Mouse (Mus musculus): ENCODE results near the gene Gm10310. TPM values are rescaled to one million over a fixed set of nuclear protein-coding genes. Genes with fewer than 3 reads are reported as not detected.
"Not testable (repeated sequence)": the region's sequence is repeated elsewhere in the genome, so short reads cannot be mapped to it uniquely, and the experiment has no call there.

Gene Gm10310
- total RNA-seq (2021): not detected
- long read RNA-seq: 0 reads

GRCm38 (mm10) chr10:129984962-129985361 is at the start of gene Gm10310:
TSS of gene Gm10310 (minus strand) at chr10:129985062.
- not testable (repeated sequence) for DNase-seq (ENCODE audit: low spot score in 2 of 2)

- DNase-seq (ENCODE audit: low spot score in 2 of 2): no peak
Measured at GRCm38 (mm10) chr10:130030048-130030447, 45.2 kb upstream of the Gm10310 start, which contains the start of gene Olfr821. TSS of gene Olfr821 (plus strand) at chr10:130030348.

GRCm38 (mm10) chr10:130012321-130012720 is 27.5 kb upstream of the Gm10310 start, which contains the start of gene Olfr820:
TSS of gene Olfr820 (plus strand) at chr10:130012621.
- DNase-seq (ENCODE audit: low spot score in 2 of 2): no peak

- DNase-seq (ENCODE audit: low spot score in 2 of 2): not testable (repeated sequence)
Measured at GRCm38 (mm10) chr10:130005366-130005765, 20.5 kb upstream of the Gm10310 start.

DNA sequence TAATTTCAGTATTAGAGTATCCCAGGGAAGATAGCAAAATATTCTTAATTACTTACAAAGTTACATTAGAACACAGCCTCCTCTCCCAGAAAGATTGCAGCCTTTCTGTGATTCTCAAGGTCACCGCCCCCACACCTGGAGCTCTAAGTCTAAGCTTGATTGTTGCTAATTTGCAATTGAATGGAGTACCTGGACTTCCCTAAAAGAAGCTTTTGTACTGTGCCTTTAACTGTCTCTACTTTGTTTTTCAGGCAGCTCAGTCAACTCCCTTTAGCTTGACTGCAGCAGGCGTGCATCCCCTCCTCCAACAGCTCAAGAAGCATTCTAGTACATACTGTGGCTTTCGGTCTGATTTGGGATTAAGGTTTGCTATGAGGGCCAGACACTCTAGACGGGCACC is 19.2 kb upstream of the Gm10310 start:
- DNase-seq (ENCODE audit: low spot score in 2 of 2): not testable (repeated sequence)

DNA sequence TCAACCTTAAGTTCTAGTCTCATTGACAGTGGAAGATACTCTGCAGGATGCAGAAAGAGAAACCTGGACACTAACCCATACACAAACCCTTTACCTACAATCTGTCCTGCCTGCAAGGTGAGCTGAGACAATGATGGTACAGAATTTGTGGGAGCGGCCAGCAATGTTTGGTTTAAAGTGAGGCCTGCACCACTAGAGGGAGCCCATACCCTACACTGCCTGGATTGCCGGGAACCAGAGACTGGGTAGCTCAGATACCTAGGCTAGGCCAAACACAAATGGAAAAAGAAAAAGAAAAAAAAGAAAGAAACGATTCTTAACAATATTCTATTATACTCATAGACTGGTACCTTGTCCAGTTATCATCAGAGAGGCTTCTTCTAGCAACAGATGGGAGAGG is 3.0 kb downstream of the Gm10310 start:
- DNase-seq (ENCODE audit: low spot score in 2 of 2): not testable (repeated sequence)

DNA sequence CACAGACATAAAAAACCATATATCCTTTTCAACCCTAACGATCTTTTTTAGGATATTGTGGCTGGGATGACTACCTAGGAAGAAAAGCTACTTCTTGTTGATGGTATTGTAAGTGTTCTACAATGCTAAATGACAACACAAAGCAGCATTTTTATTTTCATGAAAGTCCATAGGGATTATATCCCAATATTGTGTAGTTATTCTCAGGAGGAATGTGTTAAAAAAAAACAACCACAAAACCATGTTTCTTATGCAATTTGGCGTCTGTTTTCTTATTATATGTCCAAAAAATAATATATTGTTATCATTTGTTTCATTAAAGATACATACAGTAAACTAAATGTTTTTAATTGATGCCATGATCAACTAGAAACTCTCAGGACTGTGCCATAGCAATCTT is 8.8 kb downstream of the Gm10310 start, which contains the start of gene Olfr247:
TSS of gene Olfr247 (minus strand) at position 101 of the 400 bp plus-strand sequence.
- not testable (repeated sequence) for DNase-seq (ENCODE audit: low spot score in 2 of 2)

GRCm38 (mm10) chr10:129972994-129973393 is 11.9 kb downstream of the Gm10310 start:
- DNase-seq (ENCODE audit: low spot score in 2 of 2): not testable (repeated sequence)

- DNase-seq (ENCODE audit: low spot score in 2 of 2): not testable (repeated sequence)
Measured at GRCm38 (mm10) chr10:129967166-129967565, 17.7 kb downstream of the Gm10310 start, which contains the start of gene Olfr819. TSS of gene Olfr819 (minus strand) at chr10:129967266.

GRCm38 (mm10) chr10:129966232-129966631 is 18.6 kb downstream of the Gm10310 start:
- DNase-seq (ENCODE audit: low spot score in 2 of 2): not testable (repeated sequence)

GRCm38 (mm10) chr10:129949000-129949399 is 35.9 kb downstream of the Gm10310 start, which contains the start of gene Olfr818:
TSS of gene Olfr818 (minus strand) at chr10:129949100.
- no peak for DNase-seq (ENCODE audit: low spot score in 2 of 2)

Other genes starting within 250 kb of the Gm10310 start
- gene Olfr806, start 243.1 kb downstream of the Gm10310 start, total RNA-seq (2021): not detected
- not detected for gene Olfr807, start 227.3 kb downstream of the Gm10310 start, total RNA-seq (2021)
- not detected for gene Olfr808, start 219.6 kb downstream of the Gm10310 start, total RNA-seq (2021)
- gene Olfr809, start 210.4 kb downstream of the Gm10310 start, total RNA-seq (2021): not detected
- gene Olfr810, start 190.1 kb downstream of the Gm10310 start, total RNA-seq (2021): not detected
- not detected for gene Olfr811, start 180.7 kb downstream of the Gm10310 start, total RNA-seq (2021)
- not detected for gene Olfr812, start 139.0 kb downstream of the Gm10310 start, total RNA-seq (2021)
- gene Olfr813, start 129.7 kb downstream of the Gm10310 start, total RNA-seq (2021): not detected
- gene Olfr814, start 105.2 kb downstream of the Gm10310 start, total RNA-seq (2021): not detected
- gene Olfr815, start 79.2 kb downstream of the Gm10310 start, total RNA-seq (2021): not detected
- not detected for gene Olfr816, start 69.5 kb downstream of the Gm10310 start, total RNA-seq (2021)
- gene Olfr818, start 36.0 kb downstream of the Gm10310 start, total RNA-seq (2021): not detected
- gene Olfr819, start 17.8 kb downstream of the Gm10310 start, total RNA-seq (2021): not detected
- gene Olfr247, start 8.9 kb downstream of the Gm10310 start, total RNA-seq (2021): not detected
- not detected for gene Olfr820, start 27.6 kb upstream of the Gm10310 start, total RNA-seq (2021)
- not detected for gene Olfr821, start 45.3 kb upstream of the Gm10310 start, total RNA-seq (2021)
- gene Olfr822, start 86.1 kb upstream of the Gm10310 start, total RNA-seq (2021): not detected
- gene Olfr823, start 130.3 kb upstream of the Gm10310 start, total RNA-seq (2021): not detected
- not detected for gene Olfr824, start 144.9 kb upstream of the Gm10310 start, total RNA-seq (2021)
- not detected for gene Olfr825, start 181.7 kb upstream of the Gm10310 start, total RNA-seq (2021)
- gene Olfr826, start 199.1 kb upstream of the Gm10310 start, total RNA-seq (2021): not detected
- gene Olfr827, start 229.3 kb upstream of the Gm10310 start, total RNA-seq (2021): not detected